ENCODE assay signal across 9 mouse cellular contexts in the genomic region with DNA sequence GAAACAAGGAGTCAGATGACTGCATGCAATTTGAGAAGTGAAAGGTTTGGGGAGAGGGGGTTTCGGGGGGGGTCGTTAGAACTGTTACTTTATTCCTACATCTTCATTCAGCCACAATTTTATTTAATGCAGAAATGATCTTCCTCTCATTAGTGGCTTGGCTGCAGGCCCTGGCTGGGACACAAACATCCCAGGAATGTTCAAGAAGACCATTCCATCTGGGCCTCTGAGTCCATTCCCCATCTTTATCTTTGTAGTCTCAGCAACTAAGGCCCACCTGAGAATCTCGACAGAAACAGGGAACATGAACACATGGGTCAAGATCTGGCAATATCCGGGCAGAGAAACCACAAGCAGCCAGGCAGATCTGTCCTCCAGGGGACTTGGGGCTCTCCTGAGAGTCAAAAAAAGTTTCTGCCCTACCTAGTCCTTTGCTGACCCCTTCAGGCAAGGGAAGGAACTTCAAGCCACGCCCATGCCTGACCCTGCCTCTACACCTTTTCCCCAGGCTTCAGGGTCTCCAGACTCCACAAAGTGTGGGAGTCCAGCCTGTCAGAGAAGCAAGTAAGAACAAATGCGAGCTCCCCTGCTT. TPM values are rescaled to one million over a fixed set of nuclear protein-coding genes. Genes with fewer than 3 reads are reported as not detected.
DNase-seq lines count a peak whose midpoint lies in the region; ATAC-seq lines count a peak whose summit lies in the region.
"Had no signal": no experiment of that assay in that cellular context is flagged by ENCODE, and none has a peak within 500 bp of the region (broad histone marks: within the 10 kb centered on the region; RNA-seq: fewer than 3 reads in every experiment).

No protein-coding gene starts in this region.

- no peaks in the 10 kb centered on the region for H3K9me3 ChIP-seq in midbrain, embryonic 11.5 days (ENCODE audit: control insufficient read depth, low read length)
- H3K9me3 ChIP-seq in midbrain, embryonic 15.5 days = no peaks in the 10 kb centered on the region
- H3K9me3 ChIP-seq in limb, embryonic 15.5 days = no peaks in the 10 kb centered on the region
- H3K9me3 ChIP-seq: neural tube, embryonic 12.5 days had no signal

- DNase-seq in midbrain, embryonic 11.5 days (ENCODE audit: low spot score, missing footprints) = peak; percentile 90
- DNase-seq in adrenal gland, postnatal 10 days = peak; percentile 79
- peak; percentile 61 for DNase-seq in embryo, embryonic 11 days
- peak; percentile 64 to 67 for DNase-seq in heart, postnatal 36 days
- DNase-seq in retina, postnatal 1 day = peak; percentile 42
- DNase-seq in urinary bladder, postnatal 14 days (ENCODE audit: low spot score) = peak; percentile 66

- no peak overlapping the region for H3K27ac ChIP-seq in midbrain, embryonic 11.5 days (ENCODE audit: low read depth, low read length)
- no peak overlapping the region for H3K27ac ChIP-seq in midbrain, embryonic 15.5 days
- no peak overlapping the region for H3K27ac ChIP-seq in limb, embryonic 15.5 days
- H3K27ac ChIP-seq: neural tube, embryonic 12.5 days had no signal

- H3K27me3 ChIP-seq in midbrain, embryonic 11.5 days (ENCODE audit: control insufficient read depth, insufficient read depth, low read length) = no peaks in the 10 kb centered on the region
- no peaks in the 10 kb centered on the region for H3K27me3 ChIP-seq in midbrain, embryonic 15.5 days (replicated peaks)
- no peaks in the 10 kb centered on the region for H3K27me3 ChIP-seq in limb, embryonic 15.5 days
- H3K27me3 ChIP-seq: neural tube, embryonic 12.5 days had no signal

- no peaks in the 10 kb centered on the region for H3K4me1 ChIP-seq in midbrain, embryonic 11.5 days (ENCODE audit: control insufficient read depth, insufficient read depth, low read length)
- peaks cover 3% of the 10 kb centered on the region; the same call in 1 of the 2 replicates for H3K4me1 ChIP-seq in midbrain, embryonic 15.5 days
- H3K4me1 ChIP-seq in limb, embryonic 15.5 days = peaks cover 8% of the 10 kb centered on the region; the same call in 1 of the 2 replicates
- H3K4me1 ChIP-seq: neural tube, embryonic 12.5 days had no signal

- H3K9ac ChIP-seq in midbrain, embryonic 11.5 days (ENCODE audit: low read length) = no peak overlapping the region
- no peak overlapping the region for H3K9ac ChIP-seq in midbrain, embryonic 15.5 days
- H3K9ac ChIP-seq in limb, embryonic 15.5 days = no peak overlapping the region
- H3K9ac ChIP-seq: neural tube, embryonic 12.5 days had no signal

- H3K4me3 ChIP-seq in midbrain, embryonic 11.5 days (ENCODE audit: low read depth, low read length) = no peak overlapping the region
- no peak overlapping the region for H3K4me3 ChIP-seq in midbrain, embryonic 15.5 days
- H3K4me3 ChIP-seq in limb, embryonic 15.5 days = no peak overlapping the region
- H3K4me3 ChIP-seq: neural tube, embryonic 12.5 days had no signal

- intact Hi-C loops in heart, postnatal 36 days (cut with DNase I) = loop anchor here (1.0 kb wide), 3 partner anchors 167 to 316 kb away; no protein-coding TSS in a partner anchor

- no peaks in the 10 kb centered on the region for H3K36me3 ChIP-seq in midbrain, embryonic 11.5 days (ENCODE audit: control insufficient read depth, insufficient read depth, low read length)
- no peaks in the 10 kb centered on the region for H3K36me3 ChIP-seq in midbrain, embryonic 15.5 days (replicated peaks)
- H3K36me3 ChIP-seq in limb, embryonic 15.5 days = no peaks in the 10 kb centered on the region
- H3K36me3 ChIP-seq: neural tube, embryonic 12.5 days had no signal

- WGBS in midbrain, embryonic 11.5 days = 42% methylated on average over 6 of the region's 6 CpGs
- 39% methylated on average over 6 of the region's 6 CpGs for WGBS in midbrain, embryonic 15.5 days
- WGBS in limb, embryonic 15.5 days = 23% methylated on average over 6 of the region's 6 CpGs

- ATAC-seq in midbrain, embryonic 11.5 days (ENCODE audit: low FRiP score) = no peak
- no peak for ATAC-seq in midbrain, embryonic 15.5 days (replicated peaks)
- ATAC-seq in limb, embryonic 15.5 days (ENCODE audit: insufficient number of reproducible peaks, low FRiP score, low TSS enrichment, low read depth) = 0 out of 2 replicates have a peak, but pooled peaks have one; percentile 19

- H3K4me2 ChIP-seq in midbrain, embryonic 11.5 days = no peak overlapping the region
- no peak overlapping the region for H3K4me2 ChIP-seq in midbrain, embryonic 15.5 days
- no peak overlapping the region for H3K4me2 ChIP-seq in limb, embryonic 15.5 days
- H3K4me2 ChIP-seq: neural tube, embryonic 12.5 days had no signal

RNA-seq across cellular contexts. Expression of a gene that starts 40.3 kb away (rescaled TPM):
- polyA plus RNA-seq in midbrain, embryonic 11.5 days (2014; fragmentation: Nextera tagmentation; extraction: Ambion mirVana) = 33.9 and 34.8 TPM in 2 replicates
- polyA plus RNA-seq in midbrain, embryonic 15.5 days (2015; fragmentation: Nextera tagmentation; extraction: Ambion mirVana) = 20.8 and 21.6 TPM in 2 replicates
- 100 to 1,000 TPM; 153 to 177 TPM for total RNA-seq in adrenal gland, postnatal 10 days (2021)
- total RNA-seq in heart, postnatal 36 days (2021) = 100 to 1,000 TPM; 118 to 130 TPM
- 70.3 and 76.2 TPM in 2 replicates for polyA plus RNA-seq in limb, embryonic 15.5 days (2015; fragmentation: Nextera tagmentation; extraction: Ambion mirVana)

RNA-seq across cellular contexts. Expression of a gene that starts 52.2 kb away (rescaled TPM):
- 8.6 and 9.7 TPM in 2 replicates for polyA plus RNA-seq in midbrain, embryonic 11.5 days (2014; fragmentation: Nextera tagmentation; extraction: Ambion mirVana)
- polyA plus RNA-seq in midbrain, embryonic 15.5 days (2015; fragmentation: Nextera tagmentation; extraction: Ambion mirVana) = 32.4 and 36.1 TPM in 2 replicates
- total RNA-seq in adrenal gland, postnatal 10 days (2021) = 1 to 10 TPM; 5.3 to 8.5 TPM
- total RNA-seq in heart, postnatal 36 days (2021) = 1 to 10 TPM; 3.1 to 3.2 TPM
- polyA plus RNA-seq in limb, embryonic 15.5 days (2015; fragmentation: Nextera tagmentation; extraction: Ambion mirVana) = 2.1 and 2.4 TPM in 2 replicates
